Mouse (Mus musculus) MEL (cell line): Measurements from ENCODE around the gene Cxcl3.

ENCODE experiments used
- BHLHE40 ChIP-seq: IDR thresholded peaks from 2 replicates; pipeline ENCODE4 v1.6.1; 2012; ENCODE audit warnings: low read depth, mild to moderate bottlenecking, inconsistent platforms, low read length, improper control_type of control experiment, borderline replicate concordance
- CTCF ChIP-seq, 3 experiments: IDR thresholded peaks in 2 of 3; conservative IDR thresholded peaks in 1 of 3; 2 replicates each; pipeline ENCODE4 v1.5.1; 2011 to 2012; ENCODE audit warnings: low read length in 3 of 3, low read depth in 2 of 3, mild to moderate bottlenecking in 2 of 3, improper control_type of control experiment in 1 of 3, inconsistent platforms in 1 of 3, mixed read lengths in 1 of 3, moderate library complexity in 1 of 3; ENCODE audit not compliant: control insufficient read depth in 1 of 3, insufficient read depth in 1 of 3, poor library complexity in 1 of 3, severe bottlenecking in 1 of 3
- EP300 ChIP-seq, 2 experiments: IDR thresholded peaks; 2 replicates each; pipeline ENCODE4 v1.6.1; 2011; ENCODE audit warnings: improper control_type of control experiment in 2 of 2, low read length in 2 of 2, low read depth in 1 of 2, mild to moderate bottlenecking in 1 of 2
- GATA1 ChIP-seq: IDR thresholded peaks from 2 replicates; pipeline ENCODE4 v1.6.1; 2011; ENCODE audit warnings: low read depth, low read length, improper control_type of control experiment
- POLR2A ChIP-seq, 2 experiments: IDR thresholded peaks; 2 replicates each; pipeline ENCODE4 v1.6.1; 2011 to 2012; ENCODE audit warnings: low read length in 2 of 2, mild to moderate bottlenecking in 2 of 2, control low read depth in 1 of 2, improper control_type of control experiment in 1 of 2, low read depth in 1 of 2, moderate library complexity in 1 of 2; ENCODE audit not compliant: control insufficient read depth in 1 of 2, insufficient read depth in 1 of 2, poor library complexity in 1 of 2

DNA sequence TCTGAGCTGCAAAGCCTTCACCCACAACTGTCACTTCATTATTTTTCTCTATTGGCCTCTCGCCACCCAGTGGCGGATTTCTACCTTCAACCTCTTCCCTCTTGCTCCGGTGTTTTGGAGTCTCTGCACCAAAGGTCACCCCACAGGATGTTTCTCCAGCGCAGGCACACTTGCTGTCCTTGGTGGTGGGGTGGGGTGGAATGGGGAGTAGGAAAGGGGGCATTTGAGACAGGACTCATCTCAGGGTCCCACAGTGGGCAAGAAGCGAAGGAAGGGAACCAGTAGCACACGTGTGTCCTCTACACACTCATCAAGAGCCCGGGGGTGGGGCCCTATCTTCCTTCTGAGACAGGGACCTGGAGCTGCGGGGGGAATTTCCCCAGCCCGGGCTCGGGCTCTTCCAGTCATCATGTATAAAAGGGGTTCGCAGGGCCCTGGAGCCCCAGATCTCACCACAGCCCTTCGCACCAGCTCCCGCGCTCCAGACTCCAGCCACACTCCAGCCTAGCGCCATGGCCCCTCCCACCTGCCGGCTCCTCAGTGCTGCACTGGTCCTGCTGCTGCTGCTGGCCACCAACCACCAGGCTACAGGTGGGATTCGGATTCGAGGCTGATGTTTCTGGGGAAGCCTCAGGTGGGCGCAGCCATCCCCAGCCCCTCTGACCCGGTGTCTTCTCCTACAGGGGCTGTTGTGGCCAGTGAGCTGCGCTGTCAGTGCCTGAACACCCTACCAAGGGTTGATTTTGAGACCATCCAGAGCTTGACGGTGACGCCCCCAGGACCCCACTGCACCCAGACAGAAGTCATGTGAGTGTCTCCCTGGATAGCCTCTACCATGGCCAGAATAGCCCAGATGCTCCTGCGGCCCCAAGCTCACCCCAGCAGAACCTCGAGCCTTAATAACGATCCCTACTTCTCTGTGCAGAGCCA lies at the start of gene Cxcl3:
- TF ChIP-seq CTCF (IDR thresholded peaks at IDR 0.05 in 2 of 3, conservative IDR thresholded peaks at IDR 0.05 in 1 of 3; ENCODE audit: control insufficient read depth in 1 of 3, insufficient read depth in 1 of 3, low read depth in 2 of 3, low read length in 3 of 3, poor library complexity in 1 of 3, severe bottlenecking in 1 of 3), result peak; percentile 14 to 71 (median 26); a peak in 2 of 6 replicates
- TF ChIP-seq EP300 (IDR thresholded peaks at IDR 0.05; ENCODE audit: low read depth in 1 of 2, low read length in 2 of 2), result no peak
- no peak for TF ChIP-seq BHLHE40
- no peak for TF ChIP-seq POLR2A (IDR thresholded peaks at IDR 0.05; ENCODE audit: control insufficient read depth in 1 of 2, insufficient read depth in 1 of 2, low read depth in 1 of 2, low read length in 2 of 2, poor library complexity in 1 of 2)
- no peak for TF ChIP-seq GATA1
